Mouse (Mus musculus): ENCODE measurements around the gene Cdc25b. TPM values are rescaled to one million over a fixed set of nuclear protein-coding genes. Genes with fewer than 3 reads are reported as not detected.

Gene Cdc25b
- 48.0 and 53.4 TPM in 2 replicates for polyA plus RNA-seq (2014; fragmentation: Nextera tagmentation; extraction: Ambion mirVana)

GRCm38 (mm10) chr2:131186771-131187601, at the start of gene Cdc25b, which contains the start of gene Spef1:
Cdc25b (plus strand) TSS chr2:131186949.
Spef1 (minus strand) TSS chr2:131187282.
- Histone ChIP-seq H3K36me3 (replicated peaks; ENCODE audit: control insufficient read depth, insufficient read depth, low read depth, low read length) (no peaks in the 10 kb centered on the region), H3K9me3 (replicated peaks; ENCODE audit: control insufficient read depth, low read length) (no peaks in the 10 kb centered on the region), H3K4me1 (ENCODE audit: control insufficient read depth, insufficient read depth, low read length) (no peaks in the 10 kb centered on the region; the same call in none of the 2 replicates), H3K27ac (replicated peaks; ENCODE audit: low read depth, low read length) (peak within 1 kb of the TSS; percentile 67; the same call in 1 of the 2 replicates), H3K27me3 (ENCODE audit: control insufficient read depth, insufficient read depth, low read length) (no peaks in the 10 kb centered on the region), H3K4me3 (ENCODE audit: low read depth, low read length) (peak within 1 kb of the TSS; percentile 63), H3K4me2 (ENCODE audit: low read depth, low read length) (peak within 1 kb of the TSS; percentile 87), H3K9ac (replicated peaks; ENCODE audit: low read length) (peak within 1 kb of the TSS; percentile 83)
- ATAC-seq (replicated peaks; ENCODE audit: insufficient number of reproducible peaks, low FRiP score, low TSS enrichment, low read depth) (peak; percentile 77), DNase-seq (ENCODE audit: low spot score) (peak; percentile 90)
- WGBS: under 1% methylated on average over 42 of the region's 43 CpGs

- Histone ChIP-seq H3K9ac (replicated peaks; ENCODE audit: low read length) (no peak overlapping the region), H3K4me2 (ENCODE audit: low read depth, low read length) (no peak overlapping the region), H3K9me3 (replicated peaks; ENCODE audit: control insufficient read depth, low read length) (no peaks in the 10 kb centered on the region), H3K4me3 (ENCODE audit: low read depth, low read length) (no peak overlapping the region), H3K4me1 (ENCODE audit: control insufficient read depth, insufficient read depth, low read length) (no peaks in the 10 kb centered on the region), H3K27me3 (ENCODE audit: control insufficient read depth, insufficient read depth, low read length) (no peaks in the 10 kb centered on the region), H3K27ac (replicated peaks; ENCODE audit: low read depth, low read length) (no peak overlapping the region), H3K36me3 (replicated peaks; ENCODE audit: control insufficient read depth, insufficient read depth, low read depth, low read length) (peaks cover 3% of the 10 kb centered on the region)
- ATAC-seq (replicated peaks; ENCODE audit: insufficient number of reproducible peaks, low FRiP score, low TSS enrichment, low read depth) (no peak), DNase-seq (ENCODE audit: low spot score) (no peak)
- 76% methylated on average over 4 of the region's 4 CpGs for WGBS
Observed at GRCm38 (mm10) chr2:131138296-131138695, 48.5 kb upstream of the Cdc25b start.

GRCm38 (mm10) chr2:131138760-131139159, 48.0 kb upstream of the Cdc25b start:
- DNase-seq (ENCODE audit: low spot score): no peak
- no peaks in the 10 kb centered on the region for H3K9me3 ChIP-seq (replicated peaks; ENCODE audit: control insufficient read depth, low read length)
- H3K4me3 ChIP-seq (ENCODE audit: low read depth, low read length): no peak overlapping the region
- no peak overlapping the region for H3K4me2 ChIP-seq (ENCODE audit: low read depth, low read length)
- peaks cover 3% of the 10 kb centered on the region for H3K36me3 ChIP-seq (replicated peaks; ENCODE audit: control insufficient read depth, insufficient read depth, low read depth, low read length)
- 92% methylated on average over 7 of the region's 7 CpGs for WGBS
- H3K27me3 ChIP-seq (ENCODE audit: control insufficient read depth, insufficient read depth, low read length): no peaks in the 10 kb centered on the region
- H3K4me1 ChIP-seq (ENCODE audit: control insufficient read depth, insufficient read depth, low read length): no peaks in the 10 kb centered on the region
- ATAC-seq (replicated peaks; ENCODE audit: insufficient number of reproducible peaks, low FRiP score, low TSS enrichment, low read depth): no peak
- H3K9ac ChIP-seq (replicated peaks; ENCODE audit: low read length): no peak overlapping the region
- no peak overlapping the region for H3K27ac ChIP-seq (replicated peaks; ENCODE audit: low read depth, low read length)

- H3K4me3 ChIP-seq (ENCODE audit: low read depth, low read length): no peak overlapping the region
- no peak overlapping the region for H3K4me2 ChIP-seq (ENCODE audit: low read depth, low read length)
- no peak overlapping the region for H3K9ac ChIP-seq (replicated peaks; ENCODE audit: low read length)
- H3K27ac ChIP-seq (replicated peaks; ENCODE audit: low read depth, low read length): no peak overlapping the region
- ATAC-seq (replicated peaks; ENCODE audit: insufficient number of reproducible peaks, low FRiP score, low TSS enrichment, low read depth): no peak
- 88% methylated on average over 5 of the region's 5 CpGs for WGBS
- H3K36me3 ChIP-seq (replicated peaks; ENCODE audit: control insufficient read depth, insufficient read depth, low read depth, low read length): peaks cover 4% of the 10 kb centered on the region
- H3K9me3 ChIP-seq (replicated peaks; ENCODE audit: control insufficient read depth, low read length): no peaks in the 10 kb centered on the region
- no peak for DNase-seq (ENCODE audit: low spot score)
- H3K4me1 ChIP-seq (ENCODE audit: control insufficient read depth, insufficient read depth, low read length): no peaks in the 10 kb centered on the region
- no peaks in the 10 kb centered on the region for H3K27me3 ChIP-seq (ENCODE audit: control insufficient read depth, insufficient read depth, low read length)
Observed at GRCm38 (mm10) chr2:131139287-131139686, 47.5 kb upstream of the Cdc25b start.

GRCm38 (mm10) chr2:131139886-131140532, 46.7 kb upstream of the Cdc25b start:
- Histone ChIP-seq H3K4me3 (ENCODE audit: low read depth, low read length) (no peak overlapping the region), H3K36me3 (replicated peaks; ENCODE audit: control insufficient read depth, insufficient read depth, low read depth, low read length) (peaks cover 8% of the 10 kb centered on the region), H3K9me3 (replicated peaks; ENCODE audit: control insufficient read depth, low read length) (no peaks in the 10 kb centered on the region), H3K4me2 (ENCODE audit: low read depth, low read length) (no peak overlapping the region), H3K27ac (replicated peaks; ENCODE audit: low read depth, low read length) (no peak overlapping the region), H3K9ac (replicated peaks; ENCODE audit: low read length) (no peak overlapping the region), H3K4me1 (ENCODE audit: control insufficient read depth, insufficient read depth, low read length) (no peaks in the 10 kb centered on the region), H3K27me3 (ENCODE audit: control insufficient read depth, insufficient read depth, low read length) (no peaks in the 10 kb centered on the region)
- no peak for ATAC-seq (replicated peaks; ENCODE audit: insufficient number of reproducible peaks, low FRiP score, low TSS enrichment, low read depth)
- DNase-seq (ENCODE audit: low spot score): no peak
- WGBS: 43% methylated on average over 5 of the region's 5 CpGs

GRCm38 (mm10) chr2:131140533-131140905, 46.2 kb upstream of the Cdc25b start:
- no peak overlapping the region for H3K4me3 ChIP-seq (ENCODE audit: low read depth, low read length)
- H3K27me3 ChIP-seq (ENCODE audit: control insufficient read depth, insufficient read depth, low read length): no peaks in the 10 kb centered on the region
- no peak overlapping the region for H3K4me2 ChIP-seq (ENCODE audit: low read depth, low read length)
- H3K4me1 ChIP-seq (ENCODE audit: control insufficient read depth, insufficient read depth, low read length): no peaks in the 10 kb centered on the region
- no peak for ATAC-seq (replicated peaks; ENCODE audit: insufficient number of reproducible peaks, low FRiP score, low TSS enrichment, low read depth)
- DNase-seq (ENCODE audit: low spot score): no peak
- no peak overlapping the region for H3K9ac ChIP-seq (replicated peaks; ENCODE audit: low read length)
- no peaks in the 10 kb centered on the region for H3K9me3 ChIP-seq (replicated peaks; ENCODE audit: control insufficient read depth, low read length)
- WGBS: 80% methylated on average over 5 of the region's 5 CpGs
- peaks cover 8% of the 10 kb centered on the region for H3K36me3 ChIP-seq (replicated peaks; ENCODE audit: control insufficient read depth, insufficient read depth, low read depth, low read length)
- no peak overlapping the region for H3K27ac ChIP-seq (replicated peaks; ENCODE audit: low read depth, low read length)

- no peak overlapping the region for H3K27ac ChIP-seq (replicated peaks; ENCODE audit: low read depth, low read length)
- 96% methylated on average over 8 of the region's 8 CpGs for WGBS
- H3K36me3 ChIP-seq (replicated peaks; ENCODE audit: control insufficient read depth, insufficient read depth, low read depth, low read length): peaks cover 8% of the 10 kb centered on the region
- DNase-seq (ENCODE audit: low spot score) (no peak), ATAC-seq (replicated peaks; ENCODE audit: insufficient number of reproducible peaks, low FRiP score, low TSS enrichment, low read depth) (no peak)
- H3K4me3 ChIP-seq (ENCODE audit: low read depth, low read length): no peak overlapping the region
- no peak overlapping the region for H3K9ac ChIP-seq (replicated peaks; ENCODE audit: low read length)
- no peaks in the 10 kb centered on the region for H3K4me1 ChIP-seq (ENCODE audit: control insufficient read depth, insufficient read depth, low read length)
- no peak overlapping the region for H3K4me2 ChIP-seq (ENCODE audit: low read depth, low read length)
- no peaks in the 10 kb centered on the region for H3K27me3 ChIP-seq (ENCODE audit: control insufficient read depth, insufficient read depth, low read length)
- no peaks in the 10 kb centered on the region for H3K9me3 ChIP-seq (replicated peaks; ENCODE audit: control insufficient read depth, low read length)
Observed at GRCm38 (mm10) chr2:131141336-131141986, 45.3 kb upstream of the Cdc25b start.

Measured in embryonic facial prominence, embryonic 11.5 days (tissue).